Comparison of ENCODE assay signal across 8 mouse cellular contexts in genomic region chr5:125056696-125057554, GRCm38 (mm10). TPM values are rescaled to one million over a fixed set of nuclear protein-coding genes. Genes with fewer than 3 reads are reported as not detected.
DNase-seq lines count a peak whose midpoint lies in the region; ATAC-seq lines count a peak whose summit lies in the region.

No protein-coding gene starts in this region.

- peak overlapping the region; percentile 55; the same call in 1 of the 2 replicates for H3K4me2 ChIP-seq in forebrain, embryonic 14.5 days (ENCODE audit: low read length)
- H3K4me2 ChIP-seq in limb, embryonic 12.5 days = peak overlapping the region; percentile 65
- H3K4me2 ChIP-seq in midbrain, embryonic 13.5 days (replicated peaks) = peak overlapping the region; percentile 61

- peak; percentile 11; the same call in 1 of the 2 replicates for ATAC-seq in forebrain, embryonic 14.5 days
- ATAC-seq in limb, embryonic 12.5 days (ENCODE audit: insufficient number of reproducible peaks, insufficient read depth, low FRiP score, low TSS enrichment, low read depth) = peak; percentile 29
- peak; percentile 21 for ATAC-seq in midbrain, embryonic 13.5 days
- ATAC-seq in megakaryocyte-erythroid progenitor cell, adult 5-6 weeks (replicated peaks; ENCODE audit: low FRiP score, low TSS enrichment, poor library complexity, severe bottlenecking) = no peak

- H3K9ac ChIP-seq in forebrain, embryonic 14.5 days (ENCODE audit: low read length) = peak overlapping the region; percentile 59
- peak overlapping the region; percentile 55; the same call in 1 of the 2 replicates for H3K9ac ChIP-seq in limb, embryonic 12.5 days (replicated peaks)
- 0 out of 2 replicates have a peak overlapping the region, but pooled peaks have one; percentile 66 for H3K9ac ChIP-seq in midbrain, embryonic 13.5 days (replicated peaks)

- 12% methylated on average over 19 of the region's 19 CpGs for WGBS in forebrain, embryonic 14.5 days
- WGBS in limb, embryonic 12.5 days = 9% methylated on average over 19 of the region's 19 CpGs
- WGBS in midbrain, embryonic 13.5 days = 7% methylated on average over 19 of the region's 19 CpGs

- peak overlapping the region; percentile 63; the same call in 1 of the 2 replicates for H3K27ac ChIP-seq in forebrain, embryonic 14.5 days (ENCODE audit: low read depth, low read length)
- peak overlapping the region; percentile 78 for H3K27ac ChIP-seq in limb, embryonic 12.5 days
- peak overlapping the region; percentile 73 for H3K27ac ChIP-seq in midbrain, embryonic 13.5 days

- peaks cover 30% of the 10 kb centered on the region for H3K36me3 ChIP-seq in forebrain, embryonic 14.5 days (ENCODE audit: control insufficient read depth, insufficient read depth, low read length)
- peaks cover 45% of the 10 kb centered on the region for H3K36me3 ChIP-seq in limb, embryonic 12.5 days
- H3K36me3 ChIP-seq in midbrain, embryonic 13.5 days = peaks cover 22% of the 10 kb centered on the region

- no peaks in the 10 kb centered on the region for H3K27me3 ChIP-seq in forebrain, embryonic 14.5 days (replicated peaks; ENCODE audit: control insufficient read depth, insufficient read depth, low read length)
- H3K27me3 ChIP-seq in limb, embryonic 12.5 days = no peaks in the 10 kb centered on the region
- no peaks in the 10 kb centered on the region for H3K27me3 ChIP-seq in midbrain, embryonic 13.5 days

- H3K4me1 ChIP-seq in forebrain, embryonic 14.5 days (ENCODE audit: control insufficient read depth, insufficient read depth, low read length) = peaks cover 40% of the 10 kb centered on the region
- peaks cover 68% of the 10 kb centered on the region for H3K4me1 ChIP-seq in limb, embryonic 12.5 days (replicated peaks)
- peaks cover 61% of the 10 kb centered on the region for H3K4me1 ChIP-seq in midbrain, embryonic 13.5 days (replicated peaks)

- DNase-seq in ovary, postnatal 36 days (ENCODE audit: low spot score) = peak; percentile 60
- DNase-seq in ovary, postnatal 14 days (ENCODE audit: low spot score) = no peak
- DNase-seq in forebrain, embryonic 14.5 days (ENCODE audit: low spot score) = peak; percentile 27
- peak; percentile 81 for DNase-seq in heart, postnatal 4 days
- no peak for DNase-seq in right cerebral cortex, adult 18-20 months

- H3K9me3 ChIP-seq in forebrain, embryonic 14.5 days (replicated peaks; ENCODE audit: control insufficient read depth, low read length) = no peaks in the 10 kb centered on the region
- H3K9me3 ChIP-seq in limb, embryonic 12.5 days = no peaks in the 10 kb centered on the region
- no peaks in the 10 kb centered on the region for H3K9me3 ChIP-seq in midbrain, embryonic 13.5 days

- no peak overlapping the region for H3K4me3 ChIP-seq in forebrain, embryonic 14.5 days (ENCODE audit: low read depth, low read length)
- H3K4me3 ChIP-seq in limb, embryonic 12.5 days (replicated peaks) = peak overlapping the region; percentile 34
- H3K4me3 ChIP-seq in midbrain, embryonic 13.5 days (replicated peaks) = no peak overlapping the region

RNA-seq across cellular contexts. Expression of gene Rflna, which starts 53.9 kb away (rescaled TPM):
- polyA plus RNA-seq in forebrain, embryonic 14.5 days (2014; fragmentation: Nextera tagmentation; extraction: Ambion mirVana) = 3.2 and 3.5 TPM in 2 replicates
- 1 to 10 TPM; 1.2 to 1.3 TPM for total RNA-seq in heart, postnatal 4 days (2021)
- polyA plus RNA-seq in limb, embryonic 12.5 days (2016; fragmentation: Nextera tagmentation; extraction: Ambion mirVana) = 28.6 and 33.0 TPM in 2 replicates
- polyA plus RNA-seq in midbrain, embryonic 13.5 days (2015; fragmentation: Nextera tagmentation; extraction: Ambion mirVana) = 4.9 and 5.1 TPM in 2 replicates
- total RNA-seq in megakaryocyte-erythroid progenitor cell, adult 5-6 weeks (2014; fragmentation: Nextera tagmentation) = not detected in 2 replicates
- total RNA-seq in megakaryocyte-erythroid progenitor cell, adult 5-6 weeks (2017) = not detected in 2 replicates

Comparison
In these comparisons a context has a peak if more than half of its experiments do, and no peak if none do; other contexts are left out.
1. DNase-seq: peak in ovary, postnatal 36 days (single experiment), forebrain, embryonic 14.5 days (single experiment) and heart, postnatal 4 days (single experiment); none in ovary, postnatal 14 days (single experiment) and right cerebral cortex, adult 18-20 months (single experiment).
2. Peak in every context shown above with its lines, with median percentiles within 50 percentile points of each other: H3K27ac ChIP-seq, H3K4me2 ChIP-seq and H3K9ac ChIP-seq.